Mouse (Mus musculus) splenic B cell, adult 2 months (primary cell): ENCODE results near the gene Nostrin.
A peak's percentile ranks its signal among the peaks of the same experiment; 100 is the strongest.

Experiments
- DNase-seq: peaks from one replicate; pipeline ENCODE4 v3.0.0-alpha.2; 2011; ENCODE audit warnings: low read depth, low spot score
- H3K27me3 ChIP-seq: 2 replicates; pipeline ENCODE4 v1.6.1; 2012; ENCODE audit warnings: mild to moderate bottlenecking, low read length, moderate library complexity, mixed read lengths; ENCODE audit not compliant: control insufficient read depth, poor library complexity, insufficient read depth, severe bottlenecking
- H3K36me3 ChIP-seq: 2 replicates; pipeline ENCODE4 v1.6.1; 2012; ENCODE audit warnings: mild to moderate bottlenecking, low read length, moderate library complexity, mixed read lengths; ENCODE audit not compliant: control insufficient read depth, poor library complexity, insufficient read depth, severe bottlenecking

Gene Nostrin

GRCm38 (mm10) chr2:69115921-69116320, 19.7 kb upstream of the Nostrin start:
- Histone ChIP-seq H3K36me3 (no peaks in the 10 kb centered on the region), H3K27me3 (no peaks in the 10 kb centered on the region)
- DNase-seq: no peak

- no peak for DNase-seq
- Histone ChIP-seq H3K27me3 (no peaks in the 10 kb centered on the region), H3K36me3 (no peaks in the 10 kb centered on the region)
These were observed 18.8 kb upstream of the Nostrin start for GRCm38 (mm10) chr2:69116767-69117166.

- Histone ChIP-seq H3K27me3 (no peaks in the 10 kb centered on the region), H3K36me3 (no peaks in the 10 kb centered on the region)
- no peak for DNase-seq
These were observed 16.6 kb upstream of the Nostrin start for GRCm38 (mm10) chr2:69118994-69119393.

GRCm38 (mm10) chr2:69119718-69120117, 15.9 kb upstream of the Nostrin start:
- no peaks in the 10 kb centered on the region for H3K27me3 ChIP-seq
- DNase-seq: no peak

GRCm38 (mm10) chr2:69121681-69122080, 13.9 kb upstream of the Nostrin start:
- DNase-seq: no peak

More at GRCm38 (mm10) chr2:69119718-69120117, 15.9 kb upstream of the Nostrin start:
- H3K36me3 ChIP-seq: no peaks in the 10 kb centered on the region

GRCm38 (mm10) chr2:69125425-69125824, 10.2 kb upstream of the Nostrin start:
- no peaks in the 10 kb centered on the region for H3K27me3 ChIP-seq
- DNase-seq: no peak
- H3K36me3 ChIP-seq: no peaks in the 10 kb centered on the region

More at GRCm38 (mm10) chr2:69121681-69122080, 13.9 kb upstream of the Nostrin start:
- Histone ChIP-seq H3K36me3 (no peaks in the 10 kb centered on the region), H3K27me3 (no peaks in the 10 kb centered on the region)

- Histone ChIP-seq H3K36me3 (no peaks in the 10 kb centered on the region), H3K27me3 (no peaks in the 10 kb centered on the region)
- peak; percentile 6 for DNase-seq
These were observed 7.3 kb upstream of the Nostrin start for GRCm38 (mm10) chr2:69128321-69128720.

- peak; percentile 46 for DNase-seq
- H3K36me3 ChIP-seq: no peaks in the 10 kb centered on the region
- H3K27me3 ChIP-seq: no peaks in the 10 kb centered on the region
These were observed 6.6 kb upstream of the Nostrin start for GRCm38 (mm10) chr2:69128921-69129395.

GRCm38 (mm10) chr2:69129425-69130210, 6.0 kb upstream of the Nostrin start:
- no peaks in the 10 kb centered on the region for H3K36me3 ChIP-seq
- no peak for DNase-seq
- H3K27me3 ChIP-seq: no peaks in the 10 kb centered on the region

GRCm38 (mm10) chr2:69132046-69132445, 3.6 kb upstream of the Nostrin start:
- no peaks in the 10 kb centered on the region for H3K27me3 ChIP-seq
- DNase-seq: no peak
- no peaks in the 10 kb centered on the region for H3K36me3 ChIP-seq

GRCm38 (mm10) chr2:69132488-69133040, 3.0 kb upstream of the Nostrin start:
- Histone ChIP-seq H3K36me3 (no peaks in the 10 kb centered on the region), H3K27me3 (no peaks in the 10 kb centered on the region)
- no peak for DNase-seq

GRCm38 (mm10) chr2:69134186-69134585, 1.4 kb upstream of the Nostrin start:
- no peaks in the 10 kb centered on the region for H3K27me3 ChIP-seq
- H3K36me3 ChIP-seq: no peaks in the 10 kb centered on the region
- DNase-seq: no peak

- DNase-seq: no peak
- Histone ChIP-seq H3K36me3 (no peaks in the 10 kb centered on the region), H3K27me3 (no peaks in the 10 kb centered on the region)
These were observed 663 bp upstream of the Nostrin start for GRCm38 (mm10) chr2:69134937-69135336.

- no peak for DNase-seq
- no peaks in the 10 kb centered on the region for H3K36me3 ChIP-seq
- H3K27me3 ChIP-seq: no peaks in the 10 kb centered on the region
These were observed 1.9 kb downstream of the Nostrin start for GRCm38 (mm10) chr2:69137406-69138084.

- no peaks in the 10 kb centered on the region for H3K36me3 ChIP-seq
- no peak for DNase-seq
- H3K27me3 ChIP-seq: no peaks in the 10 kb centered on the region
These were observed 3.2 kb downstream of the Nostrin start for GRCm38 (mm10) chr2:69138759-69139158.
